Mouse (Mus musculus) hindbrain, embryonic 13.5 days (tissue): ENCODE data around the gene Ctr9. TPM values are rescaled to one million over a fixed set of nuclear protein-coding genes. Genes with fewer than 3 reads are reported as not detected.

ENCODE experiments used
- ATAC-seq: fragments of 200-750 bp; cut with Nextera tagmentation; 2 replicates; pipeline ENCODE4 v1.8.0; 2017; ENCODE audit warnings: moderate TSS enrichment; ENCODE audit not compliant: low FRiP score
- H3K27ac ChIP-seq: fragments of 300-500 bp; sonication (generic); 2 replicates; pipeline ENCODE4 v1.5.1; 2015; ENCODE audit warnings: inconsistent platforms, mild to moderate bottlenecking, moderate library complexity
- H3K27me3 ChIP-seq: fragments of 300-500 bp; sonication (generic); 2 replicates; pipeline ENCODE4 v1.6.1; 2015; ENCODE audit warnings: mild to moderate bottlenecking, inconsistent platforms
- H3K36me3 ChIP-seq: fragments of 300-500 bp; sonication (generic); 2 replicates; pipeline ENCODE4 v1.6.1; 2015; ENCODE audit warnings: mild to moderate bottlenecking, inconsistent platforms
- H3K4me1 ChIP-seq: fragments of 300-500 bp; sonication (generic); replicated peaks from 2 replicates; pipeline ENCODE4 v1.6.1; 2015; ENCODE audit warnings: inconsistent platforms
- H3K4me2 ChIP-seq: fragments of 300-500 bp; sonication (generic); 2 replicates; pipeline ENCODE4 v1.6.1; 2015; ENCODE audit warnings: inconsistent platforms, mild to moderate bottlenecking, moderate library complexity
- H3K4me3 ChIP-seq: fragments of 300-500 bp; sonication (generic); 2 replicates; pipeline ENCODE4 v1.5.1; 2015; ENCODE audit warnings: mild to moderate bottlenecking, inconsistent platforms
- H3K9ac ChIP-seq: fragments of 300-500 bp; sonication (generic); 2 replicates; pipeline ENCODE4 v1.6.1; 2015; ENCODE audit warnings: mild to moderate bottlenecking, inconsistent platforms
- H3K9me3 ChIP-seq: fragments of 300-500 bp; sonication (generic); 2 replicates; pipeline ENCODE4 v1.6.1; 2016; ENCODE audit warnings: inconsistent platforms
- WGBS: fragments of 180-500 bp; shearing (Covaris S2); methylation state at CpG from one replicate; pipeline ENCODE4 v1.1.7; 2015; 5-methylcytosine and 5-hydroxymethylcytosine counted together
- polyA plus RNA-seq: library from polyadenylated mRNA; unstranded; fragments of >200 nt; fragmentation: Nextera tagmentation; extraction: Ambion mirVana; gene quantifications from 2 replicates; pipeline ENCODE4 v1.2.1, GENCODE M21; 2015

The Ctr9 gene
- polyA plus RNA-seq, 1 experiment from 2014 or later = 94.3 TPM

GRCm38 (mm10) chr7:111082822-111083732 is 54.3 kb downstream of the Ctr9 start, which contains the start of gene Eif4g2:
Gene Eif4g2 (minus strand): TSS chr7:111083030.
- no peaks in the 10 kb centered on the region for H3K9me3 ChIP-seq
- peak within 1 kb of the TSS; percentile 100 for H3K9ac ChIP-seq
- peak within 1 kb of the TSS; percentile 97 for H3K4me3 ChIP-seq
- peak; percentile 99 for ATAC-seq
- H3K36me3 ChIP-seq = peaks cover 32% of the 10 kb centered on the region
- under 1% methylated on average over 66 of the region's 70 CpGs for WGBS
- peak within 1 kb of the TSS; percentile 88 for H3K4me2 ChIP-seq
- H3K27me3 ChIP-seq = no peaks in the 10 kb centered on the region
- peak within 1 kb of the TSS; percentile 100 for H3K27ac ChIP-seq
- peaks cover 26% of the 10 kb centered on the region for H3K4me1 ChIP-seq

- peak overlapping the region; percentile 63 for H3K4me2 ChIP-seq
- 12% methylated on average over 4 of the region's 4 CpGs for WGBS
- peaks cover 27% of the 10 kb centered on the region for H3K36me3 ChIP-seq
- H3K4me1 ChIP-seq = peaks cover 25% of the 10 kb centered on the region
- H3K9ac ChIP-seq = peak overlapping the region; percentile 85
- ATAC-seq = no peak
- H3K4me3 ChIP-seq = peak overlapping the region; percentile 97
- H3K27ac ChIP-seq = peak overlapping the region; percentile 100
- H3K27me3 ChIP-seq = no peaks in the 10 kb centered on the region
- no peaks in the 10 kb centered on the region for H3K9me3 ChIP-seq
Observed at GRCm38 (mm10) chr7:111083733-111084120, 55.0 kb downstream of the Ctr9 start.

- H3K27ac ChIP-seq = no peak overlapping the region
- H3K9ac ChIP-seq = no peak overlapping the region
- ATAC-seq = no peak
- no peak overlapping the region for H3K4me2 ChIP-seq
- peaks cover 19% of the 10 kb centered on the region for H3K36me3 ChIP-seq
- 51% methylated on average over 2 of the region's 2 CpGs for WGBS
- no peak overlapping the region for H3K4me3 ChIP-seq
- H3K4me1 ChIP-seq = peaks cover 18% of the 10 kb centered on the region
- no peaks in the 10 kb centered on the region for H3K27me3 ChIP-seq
- no peaks in the 10 kb centered on the region for H3K9me3 ChIP-seq
Observed at GRCm38 (mm10) chr7:111084443-111084842, 55.7 kb downstream of the Ctr9 start.

GRCm38 (mm10) chr7:111085153-111085552 is 56.4 kb downstream of the Ctr9 start:
- Histone ChIP-seq H3K4me2 (no peak overlapping the region), H3K4me1 (peaks cover 12% of the 10 kb centered on the region), H3K9ac (no peak overlapping the region), H3K4me3 (no peak overlapping the region), H3K27me3 (no peaks in the 10 kb centered on the region), H3K36me3 (peaks cover 12% of the 10 kb centered on the region), H3K27ac (no peak overlapping the region), H3K9me3 (no peaks in the 10 kb centered on the region)
- no peak for ATAC-seq

- Histone ChIP-seq H3K9me3 (no peaks in the 10 kb centered on the region), H3K27ac (no peak overlapping the region), H3K27me3 (no peaks in the 10 kb centered on the region), H3K4me3 (no peak overlapping the region), H3K4me1 (no peaks in the 10 kb centered on the region), H3K36me3 (no peaks in the 10 kb centered on the region), H3K9ac (no peak overlapping the region), H3K4me2 (no peak overlapping the region)
- no peak for ATAC-seq
- WGBS = 84% methylated on average over 2 of the region's 2 CpGs
Observed at GRCm38 (mm10) chr7:111095169-111095568, 66.4 kb downstream of the Ctr9 start.

- Histone ChIP-seq H3K27me3 (no peaks in the 10 kb centered on the region), H3K36me3 (no peaks in the 10 kb centered on the region), H3K9me3 (no peaks in the 10 kb centered on the region), H3K4me3 (no peak overlapping the region), H3K4me2 (no peak overlapping the region), H3K27ac (no peak overlapping the region), H3K9ac (no peak overlapping the region), H3K4me1 (no peaks in the 10 kb centered on the region)
- no peak for ATAC-seq
- 93% methylated on average over 1 of the region's 1 CpGs for WGBS
Observed at GRCm38 (mm10) chr7:111098196-111098595, 69.4 kb downstream of the Ctr9 start.

Other genes starting within 250 kb of the Ctr9 start
- gene Rnf141, start 184.5 kb upstream of the Ctr9 start, polyA plus RNA-seq = 29.7 and 31.2 TPM in 2 replicates
- gene Lyve1, start 165.7 kb upstream of the Ctr9 start, polyA plus RNA-seq = 6.8 and 6.9 TPM in 2 replicates
- 0.79 and 0.89 TPM in 2 replicates for gene Mrvi1, start 46.5 kb upstream of the Ctr9 start, polyA plus RNA-seq
- gene Eif4g2, start 54.1 kb downstream of the Ctr9 start, polyA plus RNA-seq = 1,147 and 1,168 TPM in 2 replicates